Mouse (Mus musculus) adrenal gland, adult 8-10 months (tissue): ENCODE data around the gene Bcas3. TPM values are rescaled to one million over a fixed set of nuclear protein-coding genes. Genes with fewer than 3 reads are reported as not detected.
A peak's percentile ranks its signal among the peaks of the same experiment; 100 is the strongest.

Experiments
- DNase-seq: peaks from one replicate; pipeline ENCODE4 v3.0.0; 2022
- total RNA-seq, 4 experiments: library from RNA; stranded (reverse); gene quantifications; 2 replicates each; pipeline ENCODE4 v1.2.4; 2022

The Bcas3 gene
- 10 to 100 TPM; 47.5 to 76.4 (median 53.4) TPM for total RNA-seq

GRCm38 (mm10) chr11:85352539-85353380, at the start of gene Bcas3:
Gene Bcas3 (plus strand): TSS chr11:85353167.
- peak; percentile 99 for DNase-seq

GRCm38 (mm10) chr11:85306577-85307260, 46.2 kb upstream of the Bcas3 start:
- DNase-seq, result no peak

- no peak for DNase-seq
These were observed 44.2 kb upstream of the Bcas3 start for GRCm38 (mm10) chr11:85308799-85309198.

GRCm38 (mm10) chr11:85310407-85310712, 42.6 kb upstream of the Bcas3 start:
- DNase-seq, result no peak

GRCm38 (mm10) chr11:85310713-85311574, 42.0 kb upstream of the Bcas3 start, which contains the start of gene Ppm1d:
Gene Ppm1d (plus strand): TSS chr11:85311244.
- DNase-seq, result peak; percentile 96

GRCm38 (mm10) chr11:85311645-85312490, 41.1 kb upstream of the Bcas3 start:
- DNase-seq, result peak; percentile 32

- peak; percentile 20 for DNase-seq
These were observed 40.1 kb upstream of the Bcas3 start for GRCm38 (mm10) chr11:85312818-85313217.

- DNase-seq, result no peak
These were observed 39.6 kb upstream of the Bcas3 start for GRCm38 (mm10) chr11:85313361-85313760.

GRCm38 (mm10) chr11:85323567-85324330, 29.2 kb upstream of the Bcas3 start:
- DNase-seq, result no peak

GRCm38 (mm10) chr11:85328717-85329116, 24.2 kb upstream of the Bcas3 start:
- no peak for DNase-seq

GRCm38 (mm10) chr11:85329167-85329894, 23.6 kb upstream of the Bcas3 start:
- DNase-seq, result no peak

- peak; percentile 25 for DNase-seq
These were observed 18.2 kb upstream of the Bcas3 start for GRCm38 (mm10) chr11:85334778-85335177.

- no peak for DNase-seq
These were observed 13.7 kb upstream of the Bcas3 start for GRCm38 (mm10) chr11:85339173-85339831.

GRCm38 (mm10) chr11:85340070-85340616, 12.8 kb upstream of the Bcas3 start:
- no peak for DNase-seq

GRCm38 (mm10) chr11:85353819-85354218, 852 bp downstream of the Bcas3 start:
- DNase-seq, result no peak

GRCm38 (mm10) chr11:85359641-85360040, 6.7 kb downstream of the Bcas3 start:
- DNase-seq, result no peak

GRCm38 (mm10) chr11:85361621-85362020, 8.7 kb downstream of the Bcas3 start:
- no peak for DNase-seq

- no peak for DNase-seq
These were observed 13.2 kb downstream of the Bcas3 start for GRCm38 (mm10) chr11:85366168-85366567.

GRCm38 (mm10) chr11:85367823-85368222, 14.9 kb downstream of the Bcas3 start:
- DNase-seq, result peak; percentile 44
